Mouse (Mus musculus) right cerebral cortex, postnatal 25 days (tissue): Measurements from ENCODE around the gene 1600002K03Rik.
A peak's percentile ranks its signal among the peaks of the same experiment; 100 is the strongest.

Experiments
- DNase-seq: peaks from one replicate; pipeline ENCODE4 v3.0.0; 2022

Gene 1600002K03Rik

DNA sequence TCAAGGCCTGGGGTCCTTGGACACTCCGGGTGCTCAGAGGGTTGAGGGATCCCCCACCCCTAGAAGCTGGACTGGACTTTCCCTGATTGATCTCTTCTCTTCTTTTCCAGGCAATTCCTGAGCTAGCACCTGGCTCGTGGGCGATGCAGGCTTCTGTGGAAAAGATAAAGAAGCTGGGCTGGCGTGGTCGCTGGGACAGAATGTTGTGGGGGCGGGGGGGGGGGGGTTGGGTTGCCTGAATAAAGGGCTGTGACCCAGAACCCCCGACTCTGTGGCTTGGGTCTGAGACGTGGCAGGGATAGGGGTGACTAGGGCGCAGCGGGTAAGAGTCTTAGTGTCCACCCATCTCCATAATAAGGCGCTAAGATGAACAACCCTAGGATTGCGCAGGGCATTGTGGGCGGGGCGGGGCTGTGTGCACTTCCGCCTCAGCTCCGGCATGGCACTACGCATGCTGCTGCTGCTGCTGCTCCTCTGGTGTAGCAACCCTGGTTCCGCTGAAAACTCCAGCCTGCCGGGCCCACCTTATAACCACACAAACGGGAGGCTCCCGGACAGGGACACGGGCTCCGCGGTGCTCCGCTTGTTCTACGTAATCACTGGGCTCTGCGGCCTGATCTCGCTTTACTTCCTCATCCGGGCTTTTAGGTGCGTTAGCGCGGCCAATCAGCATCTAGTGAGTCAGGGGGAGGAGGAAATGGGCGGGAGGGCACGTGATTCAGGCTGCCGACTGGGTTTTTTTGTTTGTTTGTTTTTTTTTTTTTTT lies at the start of gene 1600002K03Rik:
TSS of gene 1600002K03Rik (plus strand) at position 418 of the 766 bp plus-strand sequence.
- DNase-seq, result peak; percentile 91

DNA sequence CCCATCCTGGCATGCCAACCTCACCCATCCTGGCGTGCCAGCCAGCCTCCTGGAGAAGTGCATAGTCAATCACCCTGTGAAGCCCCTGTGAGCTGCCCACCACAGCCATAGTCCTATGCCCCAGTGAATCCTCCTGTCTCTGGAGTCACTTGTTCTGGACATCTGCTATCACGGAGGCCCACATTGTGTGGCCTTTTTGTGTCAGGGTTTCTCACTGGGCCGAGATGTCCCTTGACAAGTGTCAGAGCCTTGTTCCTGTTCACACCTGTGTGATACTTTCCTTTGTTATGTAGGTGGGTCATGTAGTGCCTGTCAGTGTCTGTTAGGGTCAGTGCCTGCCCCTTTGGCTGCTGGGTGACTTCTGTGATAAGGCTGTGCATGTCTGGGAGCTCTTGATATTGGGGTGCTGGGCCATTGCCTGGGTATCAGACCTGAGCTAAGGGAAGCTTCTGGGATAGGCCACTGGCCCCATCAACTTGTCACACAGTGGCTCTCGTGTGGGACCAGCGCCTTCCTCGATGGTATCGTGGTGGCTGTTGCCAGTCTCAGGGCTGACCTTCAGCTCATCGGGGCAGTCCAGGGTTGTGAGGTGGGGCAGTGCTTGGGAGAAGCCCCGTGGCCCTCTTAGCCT lies 48.7 kb upstream of the 1600002K03Rik start:
- no peak for DNase-seq

DNA sequence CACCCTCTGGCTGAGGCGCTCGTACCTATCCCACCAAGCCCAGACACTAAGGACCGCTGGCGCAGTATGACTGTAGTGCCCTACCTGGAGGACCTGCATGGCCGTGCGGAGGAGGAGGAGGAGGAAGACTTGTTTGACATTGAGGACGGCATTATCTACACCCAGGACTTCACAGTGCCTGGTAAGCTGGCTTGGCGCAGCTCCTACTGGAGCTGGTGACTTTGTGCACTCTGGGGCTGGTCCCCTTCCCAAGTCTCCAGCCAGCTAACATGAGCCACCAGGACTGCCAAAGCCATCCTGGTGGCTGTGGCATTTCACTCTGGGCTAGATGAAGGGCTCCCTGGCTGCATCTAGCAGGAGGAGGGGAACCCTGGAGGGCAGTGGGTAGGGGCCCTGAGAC lies 44.8 kb upstream of the 1600002K03Rik start:
- no peak for DNase-seq

DNA sequence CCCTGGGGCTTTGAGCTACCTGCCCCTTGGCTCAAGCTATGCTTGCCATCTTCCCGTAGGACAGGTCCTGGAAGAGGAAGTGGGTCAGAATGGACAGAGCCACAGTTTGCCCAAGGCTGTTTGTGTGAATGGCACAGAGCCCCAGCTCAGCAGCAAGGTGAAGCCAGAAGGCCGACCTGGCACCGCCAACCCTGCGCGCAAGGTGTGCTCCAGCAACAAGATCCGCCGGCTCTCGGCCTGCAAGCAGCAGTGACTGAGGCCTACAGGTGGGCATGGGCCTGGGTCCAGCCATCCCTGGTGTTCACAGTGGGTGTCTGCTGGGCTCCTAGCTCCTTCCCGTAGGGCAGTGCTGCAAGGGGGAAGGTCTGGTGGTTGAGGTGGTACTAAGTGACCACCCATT lies 42.9 kb upstream of the 1600002K03Rik start:
- DNase-seq, result no peak

DNA sequence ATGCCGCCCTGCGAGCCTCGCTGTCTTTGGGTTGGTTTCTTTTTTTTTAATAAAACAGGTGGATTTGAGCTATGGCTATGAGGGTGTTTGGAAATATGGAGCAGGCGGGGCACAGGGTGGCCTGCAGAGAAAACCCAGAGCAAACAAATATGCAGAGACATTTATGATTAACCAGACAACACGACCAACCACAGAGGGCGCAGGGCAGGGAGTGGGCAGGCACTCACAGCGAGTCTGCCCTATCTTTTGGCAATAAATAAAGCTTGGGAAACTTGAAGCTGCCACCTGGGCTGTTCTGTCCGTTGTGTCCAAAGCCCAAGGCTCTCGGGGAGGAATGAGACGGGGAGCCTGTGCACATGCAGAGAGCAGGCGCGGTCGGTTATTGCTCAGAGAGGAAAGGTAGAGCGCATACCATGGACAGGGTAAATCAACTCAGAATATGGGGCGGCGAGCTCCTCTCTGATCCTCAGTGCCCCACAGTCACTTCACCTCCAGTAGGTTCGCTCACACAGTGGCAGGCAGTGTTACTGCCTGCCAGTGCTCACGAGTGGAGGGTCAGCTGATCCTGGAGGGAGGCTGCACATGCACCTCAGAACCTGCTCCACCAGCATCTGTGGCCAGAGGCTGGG lies 42.2 kb upstream of the 1600002K03Rik start:
- no peak for DNase-seq

DNA sequence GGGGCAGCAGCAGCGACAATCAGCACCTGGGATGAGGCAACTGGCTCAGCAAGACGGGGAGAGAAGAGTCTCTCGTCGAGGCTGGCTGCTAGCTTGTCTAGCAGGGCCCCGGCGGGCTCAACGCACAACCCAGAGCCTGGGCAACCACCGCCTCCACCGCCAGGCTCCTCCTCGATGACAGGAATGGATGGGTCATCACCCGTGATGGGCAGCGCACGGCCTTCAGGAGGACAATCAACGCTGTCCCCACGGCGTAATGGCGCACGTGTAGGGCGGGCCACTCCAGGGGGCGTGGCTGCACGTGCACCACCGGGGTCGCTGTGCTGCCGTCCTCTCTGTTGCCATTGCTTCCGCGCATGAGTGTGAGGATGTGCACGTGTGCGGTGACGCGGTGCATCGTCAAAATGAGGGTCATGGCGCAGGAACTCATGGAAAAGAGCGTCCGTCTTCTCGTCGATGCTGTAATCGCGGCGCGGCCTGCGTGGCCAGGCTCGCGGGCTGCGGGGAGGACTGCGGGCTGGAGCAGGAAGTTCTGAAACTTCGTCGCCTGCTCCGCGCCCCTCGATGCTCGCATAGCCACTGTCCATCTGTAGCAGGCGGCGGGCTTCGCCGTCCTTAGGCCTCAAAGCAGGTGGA lies 41.3 kb upstream of the 1600002K03Rik start:
- DNase-seq, result peak; percentile 64

DNA sequence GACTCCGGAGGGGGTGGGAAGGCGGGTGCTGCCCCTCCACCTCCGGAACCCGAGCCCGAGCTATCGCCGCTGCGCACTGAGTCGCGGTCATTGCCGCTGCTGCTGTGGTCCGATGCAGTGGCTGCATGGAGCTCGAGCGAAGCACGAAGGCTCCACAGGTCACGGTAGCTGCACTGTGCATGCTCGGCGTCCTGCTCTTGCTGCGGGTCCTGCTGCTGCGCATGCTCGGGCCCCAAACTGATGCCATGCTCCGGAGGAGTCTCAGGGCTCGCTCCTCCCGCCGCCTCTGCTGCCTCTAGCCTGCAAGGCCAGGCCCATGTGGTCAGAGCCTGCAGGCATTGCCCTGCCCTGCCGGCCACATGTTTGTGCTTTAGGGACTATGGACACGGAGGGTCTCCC lies 40.8 kb upstream of the 1600002K03Rik start:
- DNase-seq, result no peak

DNA sequence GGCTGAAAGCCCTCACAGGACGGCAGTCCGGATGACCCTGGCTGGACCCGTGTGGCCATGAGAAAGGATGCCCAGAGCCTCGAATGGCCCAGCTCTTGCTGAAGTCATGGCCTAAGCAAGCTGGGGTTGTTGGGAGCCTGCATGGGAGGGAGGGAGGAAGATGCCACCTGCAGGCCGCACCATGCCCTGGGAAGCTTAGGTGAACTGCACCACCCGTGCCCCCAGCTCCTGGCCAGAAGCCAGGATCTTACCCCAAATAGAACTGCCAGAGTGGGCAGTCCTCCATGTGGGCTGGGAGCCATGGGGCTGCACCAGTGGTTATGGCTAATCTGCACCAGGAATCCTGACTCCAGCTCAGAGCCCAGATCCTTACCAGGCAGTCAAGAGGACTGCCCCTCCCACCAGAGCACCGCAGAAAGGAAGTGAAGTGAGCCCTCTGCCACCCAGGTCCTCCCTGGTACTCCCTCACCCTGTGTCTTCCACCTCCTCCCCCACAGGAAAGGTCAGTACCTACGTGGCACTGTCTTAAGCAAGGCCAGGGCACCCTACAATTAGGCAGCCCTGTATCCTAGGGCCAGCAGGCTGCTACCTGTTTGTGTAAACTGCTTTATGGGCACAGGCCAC lies 39.4 kb upstream of the 1600002K03Rik start:
- no peak for DNase-seq

DNA sequence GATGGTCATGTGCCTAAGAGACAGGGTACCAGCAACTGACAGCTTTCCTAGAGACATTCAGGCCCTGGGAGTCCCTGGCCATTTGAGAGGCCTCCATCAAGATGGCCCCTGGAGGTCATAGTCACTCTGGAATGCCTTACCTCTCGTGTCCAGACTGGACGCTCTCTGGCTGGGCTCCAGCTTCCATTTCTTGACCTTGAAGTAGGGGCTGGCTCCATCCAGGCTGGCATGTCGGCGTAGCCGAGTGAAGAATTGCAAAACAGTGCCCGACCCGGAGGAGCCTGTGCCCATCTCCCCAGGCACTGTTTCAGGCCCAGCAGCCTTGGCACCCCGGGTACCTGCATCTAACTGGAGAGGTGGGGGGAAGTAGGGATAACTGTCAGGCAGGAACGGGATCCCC lies 38.3 kb upstream of the 1600002K03Rik start:
- no peak for DNase-seq

DNA sequence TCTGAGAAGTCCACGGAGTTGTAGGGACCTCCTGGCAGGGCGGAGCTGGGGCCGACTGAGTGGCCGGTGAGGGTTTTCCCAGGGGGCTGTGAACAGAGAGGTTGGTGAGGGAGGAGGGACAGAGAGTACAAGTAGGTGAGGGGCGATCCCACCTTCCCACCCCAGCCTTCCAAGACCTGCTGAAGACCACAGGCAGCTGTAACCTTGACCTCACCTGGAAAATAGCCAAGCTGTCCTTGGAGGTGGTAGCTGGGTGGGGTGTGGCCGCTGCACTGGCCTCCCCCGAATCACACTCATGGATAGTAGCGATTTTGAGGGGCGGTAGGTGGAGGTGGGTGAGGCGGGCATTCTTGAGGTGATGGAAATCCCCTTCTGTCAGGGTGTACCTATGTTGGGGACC lies 37.6 kb upstream of the 1600002K03Rik start:
- no peak for DNase-seq

DNA sequence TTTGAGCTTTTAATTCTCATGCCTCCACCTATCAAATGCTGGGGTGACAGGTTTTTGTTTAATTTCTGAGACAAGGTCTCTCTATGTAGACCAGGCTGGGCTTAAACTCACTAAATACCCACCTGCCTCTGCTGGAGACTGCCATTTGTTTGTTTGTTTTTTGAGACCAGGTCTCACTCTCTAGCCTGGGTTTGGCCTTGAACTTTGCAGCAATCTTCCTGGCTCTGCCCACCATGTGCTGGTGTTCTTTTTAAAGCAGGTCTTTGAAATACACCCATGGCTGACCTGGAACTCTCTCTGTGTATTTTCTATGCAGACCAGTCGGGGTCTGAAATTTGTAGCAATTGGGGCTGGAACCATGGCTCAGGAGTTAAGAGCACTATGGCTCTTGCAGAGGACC lies 37.1 kb upstream of the 1600002K03Rik start:
- no peak for DNase-seq

DNA sequence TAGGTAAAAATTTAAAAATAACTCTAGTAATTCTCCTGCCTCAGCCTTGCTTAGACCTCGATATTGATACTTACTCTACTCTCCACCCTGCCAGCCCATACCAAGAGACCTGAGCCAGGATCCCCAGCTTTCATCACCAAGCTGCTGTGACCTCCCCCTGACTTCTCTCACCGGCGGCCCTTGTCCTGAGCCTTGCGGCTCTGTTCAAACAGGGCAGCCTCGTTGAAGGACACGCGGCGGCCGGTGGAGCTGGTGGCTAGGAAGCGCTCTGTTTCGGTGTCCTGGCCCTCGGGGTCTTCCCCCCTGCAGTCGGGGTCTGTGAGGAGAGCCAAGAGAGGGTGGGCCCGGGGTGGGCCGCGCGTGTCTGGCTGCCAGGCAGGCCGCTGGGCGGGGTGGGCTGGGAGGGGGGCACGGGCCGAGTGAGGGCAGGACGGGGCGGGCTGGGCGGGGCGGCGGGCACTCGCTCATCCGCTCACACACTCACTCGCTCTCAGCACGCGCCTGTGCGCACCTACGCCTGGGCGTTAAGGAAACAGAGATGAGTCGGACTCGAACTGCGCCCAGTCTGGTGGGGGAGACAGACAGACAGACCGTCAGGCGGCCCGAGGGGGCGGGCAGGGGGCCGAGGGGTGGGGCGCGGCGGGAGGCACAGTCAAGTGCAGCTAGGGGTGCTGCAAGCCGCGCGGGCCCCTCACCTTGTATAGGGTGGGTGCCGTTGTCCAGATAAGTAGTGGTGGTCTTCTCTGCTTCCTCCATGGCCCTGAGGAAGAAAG lies 36.4 kb upstream of the 1600002K03Rik start:
- DNase-seq, result no peak

DNA sequence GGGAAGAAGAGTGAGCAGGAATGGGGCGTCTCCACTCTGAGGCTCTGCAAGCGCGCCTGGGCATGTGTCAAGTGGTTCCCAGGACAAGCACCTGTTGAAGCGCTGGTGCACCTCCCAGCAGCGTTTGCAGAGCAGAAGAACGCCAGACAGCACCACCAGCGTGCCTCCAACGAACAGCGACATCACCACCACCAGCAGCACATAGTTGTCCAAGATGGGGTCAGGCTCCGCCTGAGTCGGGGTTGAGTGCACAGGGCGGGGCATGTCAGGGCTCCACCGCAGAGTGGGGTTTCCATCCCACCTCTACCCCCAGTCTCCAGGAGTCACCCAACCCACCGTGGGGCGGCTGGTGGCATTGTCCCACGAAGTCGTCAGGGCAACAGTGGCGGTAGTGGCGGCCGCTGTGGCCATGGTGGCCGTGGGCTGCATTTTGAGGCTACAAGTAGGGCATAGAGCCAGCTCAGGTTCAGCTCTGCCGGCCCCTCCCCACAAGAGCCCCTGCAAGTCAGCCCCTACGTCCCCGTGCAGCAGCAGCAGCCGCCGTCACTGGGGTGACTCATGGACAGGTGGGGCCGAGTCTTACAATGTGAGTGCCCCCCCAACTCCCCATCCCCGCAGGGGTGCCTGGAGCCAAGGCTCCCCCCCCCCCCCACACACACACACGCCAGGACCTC lies 35.7 kb upstream of the 1600002K03Rik start:
- DNase-seq, result no peak

DNA sequence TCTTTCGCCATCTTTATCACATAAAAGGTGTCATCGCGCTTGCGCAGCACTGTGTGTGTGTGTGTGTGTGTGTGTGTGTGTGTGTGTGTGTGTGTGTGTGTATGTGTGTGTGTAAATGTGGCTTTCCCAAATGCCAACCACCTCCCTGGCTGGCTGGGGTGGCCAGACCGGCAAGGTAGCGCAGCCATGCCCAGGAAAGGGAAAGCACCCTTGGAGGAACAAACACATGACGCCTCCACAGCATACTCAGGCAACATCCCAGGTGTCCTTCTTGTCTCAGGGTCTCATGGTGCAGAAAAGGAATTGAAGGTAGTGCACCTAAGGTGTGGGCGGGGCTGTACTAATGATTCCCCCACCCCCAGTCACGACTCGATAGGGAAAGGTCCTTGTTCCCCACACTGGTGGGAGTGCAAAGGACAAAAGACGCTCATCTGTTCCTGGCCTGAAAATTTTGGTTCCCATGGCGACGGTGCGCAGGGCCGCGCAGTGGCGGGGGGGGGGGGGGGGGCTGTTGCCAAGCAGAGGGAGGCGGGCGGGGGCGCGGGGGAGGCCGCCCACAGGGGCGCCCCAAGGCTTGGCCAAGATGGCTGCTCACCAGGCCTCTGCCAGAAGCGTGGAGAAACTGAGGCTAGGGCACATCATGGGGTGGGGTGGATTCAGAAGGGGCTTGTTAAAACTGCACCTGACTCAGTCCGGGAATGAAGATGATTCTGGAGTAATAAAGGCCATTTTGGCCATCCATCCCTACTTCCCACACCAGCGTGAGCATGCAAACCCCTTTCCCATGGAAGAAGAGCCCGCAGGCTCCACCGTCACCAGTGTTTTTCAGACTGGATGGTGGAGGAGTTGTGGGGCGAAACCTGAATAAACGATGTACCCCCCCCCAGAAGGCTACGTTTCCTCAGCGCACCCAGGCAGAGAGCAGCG lies 34.9 kb upstream of the 1600002K03Rik start:
- no peak for DNase-seq

DNA sequence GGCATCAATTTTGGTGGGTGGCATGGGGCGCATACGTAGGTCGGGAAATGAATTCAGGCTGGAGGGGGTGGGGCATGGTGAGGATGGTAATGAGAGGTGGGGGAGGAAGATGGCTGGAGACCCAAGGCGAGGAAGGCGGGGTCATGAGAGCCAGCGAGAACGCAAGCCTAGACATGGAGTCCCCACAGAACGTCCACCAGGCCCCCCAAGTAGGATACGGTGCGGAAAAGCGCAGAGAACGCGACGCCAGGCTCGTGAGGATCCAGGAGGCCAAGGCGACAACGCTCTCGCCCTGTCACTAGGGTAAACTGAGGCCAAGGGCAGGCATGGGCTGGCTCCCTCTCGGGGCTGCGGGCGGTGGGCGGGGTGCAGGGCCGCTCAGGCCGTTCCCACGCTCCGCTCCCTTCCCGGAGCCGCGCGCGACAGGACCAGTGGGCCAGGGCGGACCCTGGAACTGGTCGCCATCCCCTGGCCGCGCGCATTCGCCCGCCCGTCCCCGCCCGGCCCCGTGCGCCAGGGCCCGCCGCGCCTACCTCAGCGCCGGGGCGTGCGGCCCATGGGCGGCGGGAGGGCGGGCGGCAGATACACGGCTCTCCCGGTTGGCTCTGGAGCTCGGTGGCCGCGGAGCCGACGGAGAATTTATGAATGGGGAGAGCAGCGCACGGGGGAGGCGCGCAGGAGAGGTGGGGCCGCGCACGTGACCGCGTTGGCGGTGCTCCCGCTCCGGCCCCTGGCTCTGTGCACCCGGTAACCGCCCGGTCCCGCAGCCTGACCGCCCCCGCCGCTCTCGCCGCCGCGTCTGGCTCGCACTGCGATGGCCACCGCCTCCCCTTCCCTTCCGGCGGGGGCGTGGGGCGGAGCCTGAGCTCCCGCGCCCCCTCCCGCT lies 33.9 kb upstream of the 1600002K03Rik start, which contains the start of gene Atp5d:
TSS of gene Atp5d (plus strand) at position 80 of the 886 bp plus-strand sequence.
- peak; percentile 86 for DNase-seq

DNA sequence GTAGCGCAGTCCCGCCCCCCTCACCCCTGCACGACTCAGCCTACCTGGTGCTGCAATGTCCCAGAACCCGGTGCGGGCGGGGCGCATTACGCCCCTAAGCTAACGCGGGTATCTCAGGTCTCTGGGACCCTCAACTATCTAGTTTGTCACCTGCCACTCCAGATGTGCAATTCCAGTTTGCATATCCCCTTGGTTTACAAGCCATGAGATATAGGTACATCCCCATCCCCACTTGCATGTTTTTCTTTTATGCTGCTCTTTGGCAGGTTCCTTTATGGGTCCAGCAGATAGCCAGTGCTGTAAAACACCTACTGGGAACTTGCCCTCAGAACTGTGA lies 33.3 kb upstream of the 1600002K03Rik start:
- DNase-seq, result no peak

DNA sequence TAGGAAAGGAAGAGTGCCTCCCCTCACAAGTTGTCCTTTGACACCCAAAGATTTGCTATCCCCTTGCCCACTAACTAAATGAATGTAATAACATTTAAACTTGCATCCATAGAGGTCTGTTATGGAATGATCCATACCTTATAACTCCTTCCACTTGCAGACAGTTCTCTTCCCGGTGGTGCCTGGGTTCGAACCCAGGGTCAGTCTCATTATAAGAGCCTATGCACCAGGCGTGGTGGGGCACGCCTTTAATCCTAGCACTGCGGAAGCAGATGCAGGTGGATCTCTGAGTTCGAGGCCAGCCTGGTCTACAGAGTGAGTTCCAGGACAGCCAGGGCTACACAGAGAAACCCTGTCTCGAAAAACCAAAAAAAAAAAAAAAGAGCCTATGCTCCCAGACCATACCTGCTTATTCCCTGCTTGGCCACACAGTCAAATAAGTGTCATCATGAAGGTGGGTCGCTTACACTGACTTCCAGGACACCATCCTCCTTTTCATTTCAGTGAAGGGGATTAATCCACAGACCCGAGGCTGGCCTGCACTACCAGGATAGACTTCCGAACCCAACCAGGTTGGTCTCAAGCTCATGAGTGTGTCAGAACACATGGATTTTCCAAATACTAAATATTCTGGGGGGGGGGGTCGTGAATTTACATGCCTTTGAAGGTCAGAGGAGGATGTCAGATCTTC lies 32.6 kb upstream of the 1600002K03Rik start:
- DNase-seq, result no peak

DNA sequence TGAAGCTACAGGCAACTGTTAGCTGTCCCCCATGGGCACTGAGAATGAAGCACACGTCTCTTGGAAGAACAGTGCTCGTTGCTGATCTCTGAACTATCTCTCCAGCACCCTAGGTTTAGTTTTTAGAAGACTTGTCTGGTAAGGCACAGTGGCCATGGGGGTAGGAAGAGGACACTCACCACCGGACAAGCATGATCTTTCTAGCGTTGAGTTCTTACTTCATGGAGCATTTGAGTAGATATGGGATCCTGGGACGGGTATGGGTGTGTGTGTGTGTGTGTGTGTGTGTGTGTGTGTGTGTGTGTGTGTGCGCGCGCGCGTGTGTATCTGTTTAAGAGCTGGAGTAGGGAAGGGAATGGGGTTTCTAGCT lies 32.1 kb upstream of the 1600002K03Rik start, which contains the start of gene Cbarp:
TSS of gene Cbarp (minus strand) at position 170 of the 370 bp plus-strand sequence.
- DNase-seq, result no peak

DNA sequence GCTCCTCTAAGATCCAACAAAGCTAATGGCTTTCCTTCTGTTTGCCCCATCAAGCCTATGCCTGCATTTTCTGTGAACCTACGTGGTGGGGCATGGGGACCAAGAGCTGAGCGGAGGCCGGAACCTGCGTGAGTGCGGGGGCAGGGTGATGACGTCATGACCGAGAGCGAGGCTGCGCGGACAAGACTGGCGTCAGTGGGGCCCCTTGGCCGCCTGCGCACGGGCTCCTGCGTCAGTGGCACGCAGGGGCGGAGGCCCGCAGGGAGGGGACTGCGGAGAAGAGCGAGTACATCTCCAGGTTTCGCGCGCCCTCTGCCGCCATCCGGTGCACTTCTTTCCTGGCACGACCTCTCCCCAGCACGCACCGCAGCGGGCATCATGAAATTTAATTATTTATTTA lies 31.5 kb upstream of the 1600002K03Rik start:
- peak; percentile 98 for DNase-seq
